Mouse (Mus musculus) CH12F3 (cell line): ENCODE results near the gene AC161166.1.

Experiments used
- in situ Hi-C: fragments of 300-500 bp; cut with MboI; formaldehyde crosslinking; loops from 2 replicates; pipeline ENCODE4 v1.14.3; 2020; ENCODE audit warnings: low sequenced_read_pairs

AC161166.1 gene

GRCm38 (mm10) chr7:24512355-24512754, at the start of gene AC161166.1:
AC161166.1 (minus strand) TSS chr7:24512455.
- in situ Hi-C loops, result no loop called here

GRCm38 (mm10) chr7:24561450-24561849, 49.2 kb upstream of the AC161166.1 start:
- in situ Hi-C loops, result no loop called here

- in situ Hi-C loops, result no loop called here
Observed at GRCm38 (mm10) chr7:24555786-24556185, 43.5 kb upstream of the AC161166.1 start.

GRCm38 (mm10) chr7:24551985-24552759, 39.9 kb upstream of the AC161166.1 start:
- in situ Hi-C loops, result no loop called here

GRCm38 (mm10) chr7:24547534-24548036, 35.3 kb upstream of the AC161166.1 start:
- in situ Hi-C loops, result no loop called here

GRCm38 (mm10) chr7:24546634-24547389, 34.6 kb upstream of the AC161166.1 start:
- in situ Hi-C loops, result no loop called here

GRCm38 (mm10) chr7:24546068-24546614, 33.9 kb upstream of the AC161166.1 start, which contains the start of the genes Pinlyp and Xrcc1:
Pinlyp (minus strand) TSS chr7:24546118.
Xrcc1 (plus strand) TSS chr7:24546289.
- in situ Hi-C loops, result no loop called here

- in situ Hi-C loops, result no loop called here
Observed at GRCm38 (mm10) chr7:24544506-24544905, 32.3 kb upstream of the AC161166.1 start.

GRCm38 (mm10) chr7:24539686-24540085, 27.4 kb upstream of the AC161166.1 start:
- in situ Hi-C loops, result no loop called here

- in situ Hi-C loops, result no loop called here
Observed at GRCm38 (mm10) chr7:24538701-24539100, 26.4 kb upstream of the AC161166.1 start.

GRCm38 (mm10) chr7:24538154-24538553, 25.9 kb upstream of the AC161166.1 start:
- in situ Hi-C loops, result no loop called here

- in situ Hi-C loops, result no loop called here
Observed at GRCm38 (mm10) chr7:24537591-24537990, 25.3 kb upstream of the AC161166.1 start.

- in situ Hi-C loops, result no loop called here
Observed at GRCm38 (mm10) chr7:24537081-24537480, 24.8 kb upstream of the AC161166.1 start.

- in situ Hi-C loops, result no loop called here
Observed at GRCm38 (mm10) chr7:24534301-24534700, 22.0 kb upstream of the AC161166.1 start.

GRCm38 (mm10) chr7:24533806-24534205, 21.6 kb upstream of the AC161166.1 start:
- in situ Hi-C loops, result no loop called here

GRCm38 (mm10) chr7:24533031-24533571, 20.8 kb upstream of the AC161166.1 start:
- in situ Hi-C loops, result no loop called here

- in situ Hi-C loops, result no loop called here
Observed at GRCm38 (mm10) chr7:24531211-24531971, 19.1 kb upstream of the AC161166.1 start.

GRCm38 (mm10) chr7:24530062-24530931, 18.0 kb upstream of the AC161166.1 start, which contains the start of gene Irgq:
Irgq (plus strand) TSS chr7:24530689.
- in situ Hi-C loops, result no loop called here

- in situ Hi-C loops, result no loop called here
Observed at GRCm38 (mm10) chr7:24529580-24529979, 17.3 kb upstream of the AC161166.1 start.
